Mouse (Mus musculus) adipocyte (in vitro differentiated cells): ENCODE results near the gene Zfp428.
A peak's percentile ranks its signal among the peaks of the same experiment; 100 is the strongest.

Experiments used
- DNase-seq: peaks from one replicate; pipeline ENCODE4 v3.0.0-alpha.2; 2016; ENCODE audit warnings: low spot score

The Zfp428 gene

GRCm38 (mm10) chr7:24522805-24523204, 16.0 kb downstream of the Zfp428 start:
- peak; percentile 7 for DNase-seq

- DNase-seq: no peak
These were observed 16.9 kb downstream of the Zfp428 start for GRCm38 (mm10) chr7:24523723-24524122.

- DNase-seq: no peak
These were observed 18.2 kb downstream of the Zfp428 start for GRCm38 (mm10) chr7:24524978-24525377.

DNA sequence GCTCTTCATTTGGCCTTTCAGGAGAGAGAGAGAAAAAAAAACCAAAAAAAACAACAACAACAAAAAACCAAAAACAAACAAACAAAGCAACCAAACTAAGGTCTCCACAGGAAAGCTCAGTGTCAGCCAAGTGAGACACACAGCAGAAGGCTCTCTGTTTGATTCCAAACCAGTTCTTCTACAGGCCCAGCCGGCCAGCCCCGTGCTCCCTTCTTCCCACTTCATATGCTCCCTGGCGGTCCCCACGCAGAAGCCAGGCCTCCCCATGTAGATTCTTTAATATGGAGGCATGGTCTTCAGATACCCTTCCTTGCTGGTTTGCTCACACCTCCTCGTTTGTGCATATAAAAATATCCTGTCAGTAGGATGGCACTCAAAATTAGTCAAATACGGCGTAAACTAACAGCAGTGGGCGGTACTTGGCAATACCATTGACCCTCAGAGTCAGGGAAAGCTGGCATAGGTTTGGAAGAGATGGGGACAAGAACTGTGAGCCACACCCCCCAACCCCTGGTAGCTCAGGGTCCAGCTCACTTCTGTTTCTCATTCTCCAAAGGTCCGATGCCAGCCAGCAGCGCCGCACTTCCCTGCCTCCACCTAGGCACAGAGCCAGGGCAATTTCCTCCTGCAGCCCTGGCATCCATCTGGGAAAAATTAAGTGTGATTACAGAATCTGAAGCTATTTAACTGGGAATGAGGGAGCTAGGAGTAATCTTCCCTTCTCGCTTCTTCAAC, 19.0 kb downstream of the Zfp428 start:
- DNase-seq: no peak

DNA sequence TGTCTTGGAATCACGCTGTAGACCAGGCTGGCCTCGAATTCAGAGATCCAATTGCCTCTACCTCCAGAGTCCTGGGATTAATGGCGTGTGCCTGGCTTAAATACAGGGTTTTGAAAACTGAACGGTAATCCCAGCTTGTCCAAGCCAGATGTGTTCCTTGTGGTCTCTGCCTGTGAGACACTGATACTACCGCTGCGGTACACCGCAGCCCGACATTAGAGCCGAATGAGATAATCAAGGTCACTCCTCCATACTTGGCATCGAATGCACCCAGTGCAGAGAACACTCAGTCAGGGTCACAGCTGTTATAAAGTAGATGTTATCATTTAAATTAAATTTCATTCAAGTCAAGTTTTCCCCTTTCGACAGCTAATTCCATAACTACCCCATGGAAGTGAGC, 22.1 kb downstream of the Zfp428 start:
- DNase-seq: no peak

- no peak for DNase-seq
These were observed 22.8 kb downstream of the Zfp428 start for GRCm38 (mm10) chr7:24529580-24529979.

DNA sequence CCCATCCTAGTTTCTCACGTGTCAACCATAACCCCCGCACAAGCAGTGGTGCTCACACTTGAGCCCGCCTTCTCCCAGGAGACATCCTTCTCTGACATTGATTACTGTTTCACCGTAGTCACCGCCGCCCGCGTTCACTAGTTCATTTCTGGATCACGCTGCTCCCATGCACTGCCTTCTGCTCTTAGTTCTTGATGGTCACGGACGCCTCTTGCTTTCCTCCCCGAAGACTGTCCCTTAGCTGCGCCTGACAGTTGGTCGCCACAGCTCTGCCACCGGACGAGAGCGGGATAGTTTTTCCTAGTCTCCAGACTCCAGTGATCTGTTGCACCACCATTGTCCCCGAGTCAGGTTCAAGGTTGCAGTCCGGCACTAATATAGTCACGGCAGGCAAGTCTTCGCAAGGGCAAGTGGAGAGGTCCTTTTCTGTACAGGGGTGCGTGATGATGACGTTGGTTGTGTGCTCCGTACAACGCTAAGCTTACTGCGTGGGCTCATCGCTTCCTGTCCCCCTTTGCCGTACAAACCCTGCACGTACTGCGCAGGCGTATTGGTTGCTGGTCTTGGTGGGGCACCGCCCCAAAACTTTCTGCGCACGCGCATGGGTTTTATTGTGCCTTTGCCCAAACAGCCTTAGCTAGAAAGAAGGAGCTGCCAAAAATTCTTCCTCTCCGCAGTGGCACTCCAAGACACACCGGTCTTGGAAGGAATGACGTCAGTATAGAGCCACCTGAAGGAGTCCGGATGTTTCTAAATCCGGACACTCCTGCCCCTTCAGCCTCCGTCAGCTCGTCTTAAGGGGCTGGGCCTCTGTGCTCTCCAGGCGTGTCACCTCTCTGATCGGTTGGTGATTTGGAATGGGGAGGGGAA, 23.5 kb downstream of the Zfp428 start, which contains the start of gene Irgq:
Irgq (plus strand) TSS at position 628 of the 870 bp plus-strand sequence.
- peak; percentile 99 for DNase-seq

GRCm38 (mm10) chr7:24531211-24531971, 24.6 kb downstream of the Zfp428 start:
- DNase-seq: peak; percentile 65

DNA sequence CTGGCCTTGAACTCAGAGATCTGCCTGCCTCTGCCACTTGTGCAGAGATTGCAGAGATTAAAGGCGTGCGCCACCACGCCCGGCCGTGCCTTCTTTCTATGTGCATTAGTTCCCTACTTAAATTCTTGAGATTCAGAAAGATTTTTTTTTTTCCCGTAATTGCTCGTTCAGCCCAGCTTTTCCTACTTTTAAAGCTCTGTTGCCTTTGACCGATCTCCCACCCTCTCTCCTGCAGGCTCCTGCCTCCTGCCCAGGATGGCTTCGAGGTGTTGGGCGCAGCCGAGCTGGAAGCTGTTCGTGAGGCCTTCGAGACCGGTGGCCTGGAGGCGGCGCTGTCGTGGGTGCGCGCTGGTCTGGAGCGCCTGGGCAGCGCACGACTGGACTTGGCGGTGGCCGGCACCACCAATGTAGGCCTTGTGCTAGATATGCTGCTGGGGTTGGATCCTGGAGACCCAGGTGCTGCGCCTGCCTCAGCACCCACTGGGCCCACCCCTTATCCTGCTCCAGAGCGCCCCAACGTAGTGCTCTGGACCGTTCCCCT, 26.3 kb downstream of the Zfp428 start:
- no peak for DNase-seq

GRCm38 (mm10) chr7:24533806-24534205, 27.0 kb downstream of the Zfp428 start:
- DNase-seq: no peak

- DNase-seq: no peak
These were observed 27.5 kb downstream of the Zfp428 start for GRCm38 (mm10) chr7:24534301-24534700.

DNA sequence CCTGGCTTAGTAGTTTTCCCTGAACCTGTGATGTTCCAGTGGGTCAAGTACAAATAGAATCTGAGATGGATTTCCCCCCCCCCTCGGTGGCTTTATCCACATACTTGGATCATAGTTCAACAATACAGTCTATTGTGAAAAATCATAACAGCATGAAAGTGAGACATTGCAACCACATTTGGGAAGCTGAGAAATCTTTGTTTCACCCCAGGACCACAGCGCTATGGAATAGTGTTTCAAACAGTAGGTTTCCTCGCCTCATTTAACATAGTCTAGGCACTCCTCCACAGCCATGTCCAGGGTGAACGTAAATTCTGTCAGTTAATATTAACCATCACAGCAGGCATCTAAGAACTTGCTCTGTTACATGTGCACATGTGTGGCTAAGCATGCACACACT, 30.3 kb downstream of the Zfp428 start:
- DNase-seq: no peak

DNA sequence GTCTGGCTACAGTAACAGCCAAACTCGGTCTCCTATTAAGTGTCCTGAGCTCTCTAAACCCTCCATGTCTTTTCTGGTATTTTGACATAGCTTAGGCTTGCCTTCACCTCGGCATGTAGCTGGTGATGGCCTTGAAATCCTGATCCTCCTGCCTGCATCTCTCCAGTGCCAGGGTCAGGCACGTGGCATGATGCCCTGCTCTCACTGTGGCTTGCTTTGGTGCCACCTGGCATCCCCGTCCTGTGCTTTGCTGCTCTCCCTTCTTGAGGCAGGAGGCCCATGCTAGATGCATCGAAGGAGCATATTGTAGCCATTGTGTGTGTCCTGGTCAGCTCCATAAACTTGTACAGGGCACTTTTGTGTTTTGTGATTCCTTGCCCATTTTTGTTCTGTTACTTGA, 30.8 kb downstream of the Zfp428 start:
- no peak for DNase-seq

DNA sequence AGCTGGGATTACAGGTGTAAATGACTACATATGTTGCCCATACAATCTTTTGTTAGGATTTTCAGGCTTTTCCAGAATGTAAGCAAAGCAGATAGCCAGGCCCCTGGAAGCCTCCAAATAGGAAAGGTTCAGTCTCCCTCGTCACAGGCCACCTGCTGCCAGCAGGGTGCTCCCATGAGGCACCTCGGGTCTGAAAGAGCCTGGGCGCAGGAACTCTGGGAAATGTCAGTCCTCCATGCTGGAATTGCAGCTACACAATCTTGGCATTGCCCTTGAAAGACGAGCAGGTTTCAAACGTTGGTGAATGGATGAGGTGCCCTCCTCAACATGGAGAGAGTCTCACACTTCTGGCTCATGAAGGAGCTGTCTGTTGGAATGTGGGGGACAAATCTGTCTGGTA, 31.3 kb downstream of the Zfp428 start:
- no peak for DNase-seq

GRCm38 (mm10) chr7:24538701-24539100, 31.9 kb downstream of the Zfp428 start:
- DNase-seq: no peak

- no peak for DNase-seq
These were observed 32.9 kb downstream of the Zfp428 start for GRCm38 (mm10) chr7:24539686-24540085.

DNA sequence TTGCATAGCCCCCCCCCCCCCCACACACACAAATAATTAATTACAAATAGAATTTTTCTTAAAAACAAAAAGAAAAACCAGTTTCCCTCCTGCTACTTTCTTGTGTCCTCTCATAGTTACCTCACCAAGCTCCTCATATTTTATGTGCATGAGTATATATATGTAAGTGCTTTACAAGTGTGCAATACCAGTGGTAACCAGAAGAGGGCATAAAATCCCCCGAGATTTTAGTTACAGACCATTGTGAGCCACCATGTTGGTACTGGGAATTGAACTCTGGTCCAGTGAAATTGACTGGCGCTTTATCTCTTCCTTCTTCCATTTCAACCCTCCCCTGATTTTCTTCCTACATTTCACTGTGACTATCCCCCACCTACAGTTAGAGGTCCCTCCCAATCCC, 37.7 kb downstream of the Zfp428 start:
- DNase-seq: no peak

- DNase-seq: no peak
These were observed 39.3 kb downstream of the Zfp428 start, which contains the start of the genes Pinlyp and Xrcc1 for GRCm38 (mm10) chr7:24546068-24546614. Pinlyp (minus strand) TSS chr7:24546118. Xrcc1 (plus strand) TSS chr7:24546289.

DNA sequence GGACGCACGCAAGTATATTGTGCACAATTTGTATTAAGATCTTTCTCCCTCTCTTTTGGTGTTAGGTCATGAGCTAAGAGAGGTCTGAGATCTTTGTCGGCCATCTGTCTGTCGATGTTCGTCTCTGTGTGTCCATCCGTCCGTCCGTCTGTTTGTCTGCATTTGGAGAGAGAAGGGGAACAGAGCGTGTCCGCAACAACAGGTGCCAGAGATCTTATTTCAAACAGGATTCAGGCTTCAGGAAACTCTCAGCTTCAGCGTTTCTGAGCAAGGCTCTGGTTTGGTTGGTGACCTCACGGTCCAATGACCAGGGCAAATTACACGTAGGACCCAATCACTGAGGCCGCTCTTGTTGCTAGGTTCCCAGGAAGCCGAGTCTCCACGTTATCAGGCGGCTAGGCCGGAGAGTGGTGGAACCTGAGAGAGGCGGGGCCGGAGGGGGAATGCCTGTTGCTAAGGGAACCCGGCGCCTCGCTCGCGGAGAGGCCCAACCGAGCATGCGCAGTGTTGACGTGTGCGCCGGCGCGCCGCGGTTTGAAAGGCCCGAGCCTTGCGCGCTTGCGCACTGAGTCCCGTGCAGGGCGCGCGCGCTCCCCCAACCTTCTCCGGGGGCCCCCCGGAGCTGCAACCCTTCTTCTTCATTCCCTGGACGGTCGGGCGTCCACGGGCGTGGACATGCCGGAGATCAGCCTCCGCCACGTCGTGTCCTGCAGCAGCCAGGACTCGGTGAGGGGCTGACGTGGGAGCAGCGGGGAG, 40.0 kb downstream of the Zfp428 start:
- peak; percentile 98 for DNase-seq

DNA sequence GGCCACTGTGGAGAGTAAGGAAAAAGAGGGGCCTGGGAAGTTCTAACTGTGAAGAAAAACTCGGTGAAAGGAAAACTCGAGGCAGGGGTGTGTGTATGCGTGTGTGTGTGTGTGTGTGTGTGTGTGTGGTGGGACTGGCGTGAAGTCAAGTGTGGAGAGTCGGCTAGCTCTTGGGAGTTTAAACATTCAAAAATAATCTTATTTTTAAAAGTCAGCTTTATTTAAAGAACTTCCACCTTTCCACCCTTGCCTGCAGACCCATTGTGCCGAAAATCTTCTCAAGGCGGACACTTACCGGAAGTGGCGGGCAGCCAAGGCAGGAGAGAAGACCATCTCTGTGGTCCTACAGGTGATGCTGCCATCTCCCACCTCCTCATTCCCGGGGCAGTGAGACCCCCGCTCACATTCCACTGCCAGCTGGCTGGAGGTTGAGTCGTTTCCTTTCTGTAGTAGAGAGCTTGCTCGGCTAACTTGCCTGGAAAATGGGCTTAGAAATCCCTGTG, 40.8 kb downstream of the Zfp428 start:
- no peak for DNase-seq
